Mouse (Mus musculus): Measurements from ENCODE around the gene Pax8. TPM values are rescaled to one million over a fixed set of nuclear protein-coding genes. Genes with fewer than 3 reads are reported as not detected.

Pax8 gene
- polyA plus RNA-seq, 1 experiment from 2014 or later: 5.4 TPM

- H3K27ac ChIP-seq (replicated peaks; ENCODE audit: low read depth, low read length): no peak overlapping the region
- ATAC-seq (ENCODE audit: low FRiP score, low TSS enrichment): no peak
- H3K4me3 ChIP-seq (replicated peaks; ENCODE audit: low read depth, low read length): no peak overlapping the region
Measured at GRCm38 (mm10) chr2:24472677-24473076, 2.7 kb downstream of the Pax8 start.

GRCm38 (mm10) chr2:24472111-24472510, 3.3 kb downstream of the Pax8 start:
- peak; percentile 28 for DNase-seq
- ATAC-seq (ENCODE audit: low FRiP score, low TSS enrichment): no peak
- peak overlapping the region; percentile 10; the same call in 1 of the 2 replicates for H3K4me3 ChIP-seq (replicated peaks; ENCODE audit: low read depth, low read length)
- H3K4me1 ChIP-seq (ENCODE audit: control insufficient read depth, insufficient read depth, low read length): peaks cover 10% of the 10 kb centered on the region; the same call in 1 of the 2 replicates
- no peak overlapping the region for H3K9ac ChIP-seq (replicated peaks; ENCODE audit: low read length)
- no peaks in the 10 kb centered on the region for H3K36me3 ChIP-seq (ENCODE audit: control insufficient read depth, insufficient read depth, low read length)
- H3K4me2 ChIP-seq (ENCODE audit: low read length): no peak overlapping the region
- H3K27ac ChIP-seq (replicated peaks; ENCODE audit: low read depth, low read length): no peak overlapping the region
- WGBS: 14% methylated on average over 7 of the region's 7 CpGs
- peaks cover 54% of the 10 kb centered on the region for H3K27me3 ChIP-seq (ENCODE audit: control insufficient read depth, insufficient read depth, low read length)
- H3K9me3 ChIP-seq (ENCODE audit: control insufficient read depth, low read length): no peaks in the 10 kb centered on the region

More at GRCm38 (mm10) chr2:24472677-24473076, 2.7 kb downstream of the Pax8 start:
- Histone ChIP-seq H3K4me2 (ENCODE audit: low read length) (peak overlapping the region; percentile 8; the same call in 1 of the 2 replicates), H3K9ac (replicated peaks; ENCODE audit: low read length) (no peak overlapping the region), H3K9me3 (ENCODE audit: control insufficient read depth, low read length) (no peaks in the 10 kb centered on the region), H3K27me3 (ENCODE audit: control insufficient read depth, insufficient read depth, low read length) (peaks cover 54% of the 10 kb centered on the region), H3K36me3 (ENCODE audit: control insufficient read depth, insufficient read depth, low read length) (no peaks in the 10 kb centered on the region), H3K4me1 (ENCODE audit: control insufficient read depth, insufficient read depth, low read length) (peaks cover 10% of the 10 kb centered on the region; the same call in 1 of the 2 replicates)
- peak; percentile 44 for DNase-seq
- 6% methylated on average over 11 of the region's 11 CpGs for WGBS

GRCm38 (mm10) chr2:24469102-24469501, 6.3 kb downstream of the Pax8 start:
- DNase-seq: no peak
- no peaks in the 10 kb centered on the region for H3K36me3 ChIP-seq (ENCODE audit: control insufficient read depth, insufficient read depth, low read length)
- 66% methylated on average over 4 of the region's 4 CpGs for WGBS
- peaks cover 26% of the 10 kb centered on the region for H3K27me3 ChIP-seq (ENCODE audit: control insufficient read depth, insufficient read depth, low read length)
- no peak overlapping the region for H3K9ac ChIP-seq (replicated peaks; ENCODE audit: low read length)
- H3K4me1 ChIP-seq (ENCODE audit: control insufficient read depth, insufficient read depth, low read length): peaks cover 7% of the 10 kb centered on the region; the same call in 1 of the 2 replicates
- ATAC-seq (ENCODE audit: low FRiP score, low TSS enrichment): no peak
- no peak overlapping the region for H3K27ac ChIP-seq (replicated peaks; ENCODE audit: low read depth, low read length)
- H3K4me2 ChIP-seq (ENCODE audit: low read length): no peak overlapping the region
- no peaks in the 10 kb centered on the region for H3K9me3 ChIP-seq (ENCODE audit: control insufficient read depth, low read length)
- H3K4me3 ChIP-seq (replicated peaks; ENCODE audit: low read depth, low read length): no peak overlapping the region

GRCm38 (mm10) chr2:24468430-24468829, 7.0 kb downstream of the Pax8 start:
- H3K9ac ChIP-seq (replicated peaks; ENCODE audit: low read length): no peak overlapping the region
- ATAC-seq (ENCODE audit: low FRiP score, low TSS enrichment) (no peak), DNase-seq (no peak)
- H3K4me3 ChIP-seq (replicated peaks; ENCODE audit: low read depth, low read length): no peak overlapping the region
- 71% methylated on average over 1 of the region's 1 CpGs for WGBS
- no peak overlapping the region for H3K27ac ChIP-seq (replicated peaks; ENCODE audit: low read depth, low read length)
- H3K4me1 ChIP-seq (ENCODE audit: control insufficient read depth, insufficient read depth, low read length): peaks cover under 1% of the 10 kb centered on the region; the same call in 1 of the 2 replicates
- no peak overlapping the region for H3K4me2 ChIP-seq (ENCODE audit: low read length)
- H3K27me3 ChIP-seq (ENCODE audit: control insufficient read depth, insufficient read depth, low read length): peaks cover 19% of the 10 kb centered on the region
- H3K9me3 ChIP-seq (ENCODE audit: control insufficient read depth, low read length): no peaks in the 10 kb centered on the region
- no peaks in the 10 kb centered on the region for H3K36me3 ChIP-seq (ENCODE audit: control insufficient read depth, insufficient read depth, low read length)

GRCm38 (mm10) chr2:24467156-24467555, 8.2 kb downstream of the Pax8 start:
- no peak for ATAC-seq (ENCODE audit: low FRiP score, low TSS enrichment)
- Histone ChIP-seq H3K4me3 (replicated peaks; ENCODE audit: low read depth, low read length) (no peak overlapping the region), H3K4me2 (ENCODE audit: low read length) (no peak overlapping the region), H3K9ac (replicated peaks; ENCODE audit: low read length) (no peak overlapping the region), H3K36me3 (ENCODE audit: control insufficient read depth, insufficient read depth, low read length) (no peaks in the 10 kb centered on the region), H3K9me3 (ENCODE audit: control insufficient read depth, low read length) (no peaks in the 10 kb centered on the region), H3K27me3 (ENCODE audit: control insufficient read depth, insufficient read depth, low read length) (peaks cover 11% of the 10 kb centered on the region), H3K27ac (replicated peaks; ENCODE audit: low read depth, low read length) (no peak overlapping the region), H3K4me1 (ENCODE audit: control insufficient read depth, insufficient read depth, low read length) (no peaks in the 10 kb centered on the region)
- no peak for DNase-seq
- 5% methylated on average over 1 of the region's 1 CpGs for WGBS

GRCm38 (mm10) chr2:24460808-24461127, 14.6 kb downstream of the Pax8 start:
- H3K27ac ChIP-seq (replicated peaks; ENCODE audit: low read depth, low read length): no peak overlapping the region
- H3K36me3 ChIP-seq (ENCODE audit: control insufficient read depth, insufficient read depth, low read length): no peaks in the 10 kb centered on the region
- H3K4me2 ChIP-seq (ENCODE audit: low read length): no peak overlapping the region
- DNase-seq (no peak), ATAC-seq (ENCODE audit: low FRiP score, low TSS enrichment) (no peak)
- no peaks in the 10 kb centered on the region for H3K4me1 ChIP-seq (ENCODE audit: control insufficient read depth, insufficient read depth, low read length)
- H3K27me3 ChIP-seq (ENCODE audit: control insufficient read depth, insufficient read depth, low read length): no peaks in the 10 kb centered on the region
- H3K4me3 ChIP-seq (replicated peaks; ENCODE audit: low read depth, low read length): no peak overlapping the region
- WGBS: 24% methylated on average over 2 of the region's 2 CpGs
- no peak overlapping the region for H3K9ac ChIP-seq (replicated peaks; ENCODE audit: low read length)
- H3K9me3 ChIP-seq (ENCODE audit: control insufficient read depth, low read length): no peaks in the 10 kb centered on the region

GRCm38 (mm10) chr2:24460112-24460807, 15.1 kb downstream of the Pax8 start:
- WGBS: 47% methylated on average over 9 of the region's 9 CpGs
- Histone ChIP-seq H3K27ac (replicated peaks; ENCODE audit: low read depth, low read length) (no peak overlapping the region), H3K9ac (replicated peaks; ENCODE audit: low read length) (no peak overlapping the region), H3K36me3 (ENCODE audit: control insufficient read depth, insufficient read depth, low read length) (no peaks in the 10 kb centered on the region), H3K4me3 (replicated peaks; ENCODE audit: low read depth, low read length) (no peak overlapping the region), H3K4me1 (ENCODE audit: control insufficient read depth, insufficient read depth, low read length) (no peaks in the 10 kb centered on the region), H3K9me3 (ENCODE audit: control insufficient read depth, low read length) (no peaks in the 10 kb centered on the region), H3K4me2 (ENCODE audit: low read length) (no peak overlapping the region), H3K27me3 (ENCODE audit: control insufficient read depth, insufficient read depth, low read length) (no peaks in the 10 kb centered on the region)
- DNase-seq (no peak), ATAC-seq (ENCODE audit: low FRiP score, low TSS enrichment) (no peak)

GRCm38 (mm10) chr2:24456841-24457240, 18.6 kb downstream of the Pax8 start:
- no peak for ATAC-seq (ENCODE audit: low FRiP score, low TSS enrichment)
- Histone ChIP-seq H3K9ac (replicated peaks; ENCODE audit: low read length) (no peak overlapping the region), H3K36me3 (ENCODE audit: control insufficient read depth, insufficient read depth, low read length) (no peaks in the 10 kb centered on the region), H3K4me2 (ENCODE audit: low read length) (no peak overlapping the region), H3K27me3 (ENCODE audit: control insufficient read depth, insufficient read depth, low read length) (no peaks in the 10 kb centered on the region), H3K27ac (replicated peaks; ENCODE audit: low read depth, low read length) (no peak overlapping the region), H3K9me3 (ENCODE audit: control insufficient read depth, low read length) (no peaks in the 10 kb centered on the region), H3K4me1 (ENCODE audit: control insufficient read depth, insufficient read depth, low read length) (no peaks in the 10 kb centered on the region), H3K4me3 (replicated peaks; ENCODE audit: low read depth, low read length) (no peak overlapping the region)
- DNase-seq: no peak
- 85% methylated on average over 4 of the region's 4 CpGs for WGBS

All from midbrain, embryonic 14.5 days (tissue).